Mouse (Mus musculus) spleen, adult 2 months (tissue): Measurements from ENCODE around the gene Adgrv1.

ENCODE experiments used
- CTCF ChIP-seq: fragments of 200-500 bp; IDR thresholded peaks from 2 replicates; pipeline ENCODE4 v1.5.1; 2011; ENCODE audit warnings: mild to moderate bottlenecking, inconsistent platforms; ENCODE audit not compliant: insufficient read depth, insufficient read length, insufficient replicate concordance; ENCODE audit errors: extremely low read depth
- POLR2A ChIP-seq: fragments of 200-500 bp; IDR thresholded peaks from 2 replicates; pipeline ENCODE4 v1.6.1; 2011; ENCODE audit warnings: low read depth, low read length, inconsistent platforms

GRCm38 (mm10) chr13:81534916-81535315 is 98.0 kb downstream of the Adgrv1 start:
- no peak for TF ChIP-seq CTCF
- TF ChIP-seq POLR2A = no peak
